Mouse (Mus musculus) myocyte (in vitro differentiated cells): ENCODE measurements at regions not wholly inside any gene's neighbourhood (a gene's known extent, or its start where the extent isn't known, plus 50 kb on each side); places are given as distances from the start of the nearest gene placed in this dataset.

ENCODE experiments used
- CEBPB ChIP-seq: IDR thresholded peaks from 2 replicates; pipeline ENCODE4 v1.6.1; 2011; ENCODE audit warnings: mild to moderate bottlenecking, moderate library complexity; ENCODE audit not compliant: poor library complexity, insufficient read depth, severe bottlenecking
- E2F4 ChIP-seq: IDR thresholded peaks from one replicate; pipeline ENCODE4 v1.6.1; 2011; ENCODE audit warnings: mild to moderate bottlenecking, control low read depth, moderate library complexity; ENCODE audit not compliant: insufficient read depth
- MAX ChIP-seq: IDR thresholded peaks from one replicate; pipeline ENCODE4 v1.6.1; 2011; ENCODE audit warnings: low read depth, mild to moderate bottlenecking, control low read depth
- MYOG ChIP-seq, 3 experiments: IDR thresholded peaks; one replicate each; pipeline ENCODE4 v1.6.1; 2011; ENCODE audit warnings: control low read depth in 2 of 3, low read depth in 2 of 3, mild to moderate bottlenecking in 2 of 3; ENCODE audit not compliant: insufficient read length in 2 of 3, control insufficient read depth in 1 of 3, insufficient read depth in 1 of 3
- POLR2A ChIP-seq: IDR thresholded peaks from one replicate; pipeline ENCODE4 v1.6.1; 2011; ENCODE audit warnings: low read depth, mild to moderate bottlenecking, control low read depth, moderate library complexity; ENCODE audit not compliant: insufficient read length
- POLR2AphosphoS2 ChIP-seq: IDR thresholded peaks from one replicate; pipeline ENCODE4 v1.6.1; 2011; ENCODE audit warnings: low read depth, control low read depth; ENCODE audit not compliant: insufficient read length
- REST ChIP-seq: IDR thresholded peaks from one replicate; pipeline ENCODE4 v1.6.1; 2011; ENCODE audit warnings: mild to moderate bottlenecking, control low read depth, moderate library complexity; ENCODE audit not compliant: insufficient read depth, insufficient read length
- TCF12 ChIP-seq: IDR thresholded peaks from one replicate; pipeline ENCODE4 v1.6.1; 2011; ENCODE audit warnings: mild to moderate bottlenecking, control low read depth; ENCODE audit not compliant: poor library complexity, insufficient read depth, severe bottlenecking
- TCF3 ChIP-seq: IDR thresholded peaks from one replicate; pipeline ENCODE4 v1.6.1; 2011; ENCODE audit warnings: low read depth, control low read depth; ENCODE audit not compliant: insufficient read length
- USF1 ChIP-seq: IDR thresholded peaks from one replicate; pipeline ENCODE4 v1.6.1; 2011; ENCODE audit warnings: low read depth, mild to moderate bottlenecking, control low read depth, moderate library complexity

- TF ChIP-seq POLR2AphosphoS2 = no peak
- TF ChIP-seq E2F4 = no peak
- TF ChIP-seq POLR2A = no peak
- no peak for TF ChIP-seq MYOG (IDR thresholded peaks at IDR 0.05; ENCODE audit: control insufficient read depth in 1 of 3, insufficient read depth in 1 of 3, insufficient read length in 2 of 3, low read depth in 2 of 3)
- no peak for TF ChIP-seq USF1
- no peak for TF ChIP-seq TCF12
- no peak for TF ChIP-seq CEBPB
- TF ChIP-seq TCF3 = no peak
- TF ChIP-seq MAX = no peak
- TF ChIP-seq REST = no peak
Measured at GRCm38 (mm10) chr2:78580013-78580412, 287.9 kb upstream of the Ube2e3 start.
